Mouse (Mus musculus) B cell, adult 67 days (primary cell): ENCODE data around the gene Gm5726. TPM values are rescaled to one million over a fixed set of nuclear protein-coding genes. Genes with fewer than 3 reads are reported as not detected.

Source experiments
- total RNA-seq, 2 experiments: library from RNA; stranded (reverse); gene quantifications; 4 replicates each; pipeline ENCODE4 v1.2.4; 2023

The Gm5726 gene
- total RNA-seq = not detected

GRCm38 (mm10) chr7:20545657-20546056, at the start of gene Gm5726:
Gene Gm5726, minus strand, starts transcription at chr7:20545757.

GRCm38 (mm10) chr7:20576141-20576540, 30.6 kb upstream of the Gm5726 start, which contains the start of gene Gm4141:
Gene Gm4141, minus strand, starts transcription at chr7:20576241.

DNA sequence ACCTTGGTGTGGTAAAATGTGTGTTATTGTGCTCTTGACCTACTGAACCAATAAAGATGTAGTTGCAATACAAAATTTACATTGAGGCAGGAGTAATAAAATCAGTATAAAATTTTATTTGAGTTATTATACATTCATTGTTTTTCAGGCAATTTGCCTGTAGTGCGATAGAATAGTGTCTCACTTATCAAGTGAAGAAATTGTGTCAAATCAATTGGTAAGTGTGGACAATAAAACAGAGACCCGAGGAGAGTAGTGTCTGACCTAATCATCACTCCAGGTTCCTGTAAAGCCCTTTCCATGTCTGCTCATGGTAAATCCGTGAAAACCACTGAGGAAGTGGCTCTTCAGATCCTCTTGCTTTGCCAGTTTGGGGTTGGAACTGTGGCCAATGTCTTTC, 12.0 kb downstream of the Gm5726 start, which contains the start of gene Vmn1r104:
Gene Vmn1r104, plus strand, starts transcription at position 301 of the 400 bp plus-strand sequence.

DNA sequence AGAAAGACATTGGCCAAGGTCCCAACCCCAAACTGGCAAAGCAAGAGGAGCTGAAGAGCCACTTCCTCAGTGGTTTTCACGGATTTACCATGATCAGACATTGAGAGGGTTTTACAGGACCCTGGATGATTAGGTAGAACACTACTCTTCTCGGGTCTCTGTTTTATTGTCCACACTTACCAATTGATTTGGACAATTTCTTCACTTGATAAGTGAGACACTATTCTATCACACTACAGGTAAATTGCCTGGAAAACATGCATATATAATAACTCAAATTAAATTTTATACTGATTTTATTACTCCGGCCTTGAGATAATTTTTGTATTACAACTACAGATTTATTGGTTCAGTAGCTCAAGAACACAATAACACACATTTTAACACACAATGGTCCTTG, 35.1 kb downstream of the Gm5726 start, which contains the start of gene Vmn1r103:
Gene Vmn1r103, minus strand, starts transcription at position 101 of the 400 bp plus-strand sequence.

Other genes starting within 250 kb of the Gm5726 start
- not detected for gene Gm4133, start 211.7 kb downstream of the Gm5726 start, total RNA-seq
- gene Gm5728, start 170.3 kb downstream of the Gm5726 start, total RNA-seq = not detected
- gene Vmn1r100, start 127.8 kb downstream of the Gm5726 start, total RNA-seq = not detected
- not detected for gene Vmn1r101, start 103.2 kb downstream of the Gm5726 start, total RNA-seq
- gene Gm10670, start 70.8 kb downstream of the Gm5726 start, total RNA-seq = not detected
- not detected for gene Vmn1r103, start 35.2 kb downstream of the Gm5726 start, total RNA-seq
- gene Vmn1r104, start 11.9 kb downstream of the Gm5726 start, total RNA-seq = not detected
- gene Gm4141, start 30.5 kb upstream of the Gm5726 start, total RNA-seq = not detected
- gene Gm4513, start 53.3 kb upstream of the Gm5726 start, total RNA-seq = not detected
- not detected for gene Vmn1r107, start 123.2 kb upstream of the Gm5726 start, total RNA-seq
- not detected for gene Vmn1r111, start 157.5 kb upstream of the Gm5726 start, total RNA-seq
- gene Gm10668, start 184.9 kb upstream of the Gm5726 start, total RNA-seq = not detected
- not detected for gene Vmn1r112, start 225.4 kb upstream of the Gm5726 start, total RNA-seq
- gene Vmn1r113, start 241.5 kb upstream of the Gm5726 start, total RNA-seq = not detected